ENCODE assay signal across 8 mouse cellular contexts in the genomic region with DNA sequence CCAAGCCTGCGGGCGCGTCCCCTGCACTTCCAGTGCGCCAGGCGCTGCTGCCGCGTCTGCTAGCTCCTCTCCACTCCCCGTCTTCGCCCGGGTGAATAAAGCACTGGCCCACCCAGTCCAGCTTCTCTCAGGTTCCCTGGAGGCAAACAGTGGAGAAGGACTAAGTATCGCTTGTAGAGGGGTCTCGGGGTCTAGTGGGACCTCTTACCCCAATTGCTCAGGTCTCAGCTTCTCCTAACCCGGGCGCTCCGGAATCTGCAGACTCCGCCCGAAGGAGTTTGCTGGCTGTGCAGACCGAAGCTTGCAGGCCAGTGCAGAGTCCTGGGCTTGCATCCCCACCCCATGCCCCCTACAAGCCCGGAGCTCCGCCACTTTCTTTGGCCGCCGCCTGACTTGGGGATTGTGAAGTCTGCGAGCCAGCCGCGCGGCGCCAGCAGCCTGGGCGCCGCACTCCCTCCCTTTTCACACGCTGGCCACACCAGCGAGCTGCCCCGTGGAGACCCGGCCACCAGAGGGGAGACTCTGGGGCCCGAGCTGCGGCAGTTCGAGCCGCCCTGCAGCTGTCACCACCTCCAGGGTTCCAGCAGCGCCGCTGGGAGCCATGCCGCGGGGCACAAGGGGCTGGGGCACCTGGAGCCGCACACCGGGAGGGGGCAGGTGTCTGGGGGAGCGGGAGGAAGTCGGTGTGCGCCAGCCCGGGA. TPM values are rescaled to one million over a fixed set of nuclear protein-coding genes. Genes with fewer than 3 reads are reported as not detected.
A peak's percentile ranks its signal among the peaks of the same experiment; 100 is the strongest.
DNase-seq lines count a peak whose midpoint lies in the region; ATAC-seq lines count a peak whose summit lies in the region.

No protein-coding gene starts in this region.

- peak; percentile 46 for ATAC-seq in heart, embryonic 12.5 days (ENCODE audit: insufficient number of reproducible peaks, low FRiP score)
- ATAC-seq in megakaryocyte-erythroid progenitor cell, adult 5-6 weeks (replicated peaks; ENCODE audit: low FRiP score, low TSS enrichment, poor library complexity, severe bottlenecking), result peak; percentile 31; the same call in 1 of the 2 replicates
- ATAC-seq in stomach, embryonic 16.5 days (ENCODE audit: insufficient read depth, low FRiP score), result peak; percentile 0; the same call in 1 of the 2 replicates

- WGBS in heart, embryonic 12.5 days, result under 1% methylated on average over 46 of the region's 47 CpGs
- under 1% methylated on average over 47 of the region's 47 CpGs for WGBS in stomach, embryonic 16.5 days

- H3K9ac ChIP-seq in heart, embryonic 12.5 days, result peak overlapping the region; percentile 79
- H3K9ac ChIP-seq in stomach, embryonic 16.5 days (ENCODE audit: low read length), result peak overlapping the region; percentile 78

- H3K36me3 ChIP-seq in heart, embryonic 12.5 days, result no peaks in the 10 kb centered on the region
- no peaks in the 10 kb centered on the region for H3K36me3 ChIP-seq in stomach, embryonic 16.5 days (ENCODE audit: control insufficient read depth, insufficient read depth, low read length)

- no peaks in the 10 kb centered on the region for H3K9me3 ChIP-seq in heart, embryonic 12.5 days (replicated peaks)
- H3K9me3 ChIP-seq in stomach, embryonic 16.5 days (replicated peaks; ENCODE audit: control insufficient read depth, low read length), result no peaks in the 10 kb centered on the region

- peaks cover 14% of the 10 kb centered on the region for H3K27me3 ChIP-seq in heart, embryonic 12.5 days (replicated peaks)
- peaks cover 11% of the 10 kb centered on the region for H3K27me3 ChIP-seq in stomach, embryonic 16.5 days (ENCODE audit: control insufficient read depth, insufficient read depth, low read length)

- H3K4me2 ChIP-seq in heart, embryonic 12.5 days, result peak overlapping the region; percentile 98
- peak overlapping the region; percentile 77 for H3K4me2 ChIP-seq in stomach, embryonic 16.5 days (ENCODE audit: low read depth, low read length)

- H3K27ac ChIP-seq in heart, embryonic 12.5 days (ENCODE audit: poor library complexity, severe bottlenecking), result 0 out of 2 replicates have a peak overlapping the region, but pooled peaks have one; percentile 7
- peak overlapping the region; percentile 44; the same call in 1 of the 2 replicates for H3K27ac ChIP-seq in stomach, embryonic 16.5 days (ENCODE audit: low read length)

- peak; percentile 40 to 85 for DNase-seq in adrenal gland, adult (ENCODE audit: inconsistent age in 2 of 2, low spot score in 1 of 2)
- no peak for DNase-seq in adrenal gland, adult 8-10 months
- DNase-seq in urinary bladder, adult 2 months (ENCODE audit: low spot score), result peak; percentile 23
- DNase-seq in urinary bladder, postnatal 14 days (ENCODE audit: low spot score), result no peak
- peak; percentile 27 to 42 for DNase-seq in layer of hippocampus, postnatal 10 days (ENCODE audit: low spot score in 2 of 2)

- H3K4me1 ChIP-seq in heart, embryonic 12.5 days (replicated peaks), result peaks cover 3% of the 10 kb centered on the region; the same call in 1 of the 2 replicates
- peaks cover 11% of the 10 kb centered on the region; the same call in 1 of the 2 replicates for H3K4me1 ChIP-seq in stomach, embryonic 16.5 days (ENCODE audit: control insufficient read depth, insufficient read depth, low read length)

- peak overlapping the region; percentile 73 for H3K4me3 ChIP-seq in heart, embryonic 12.5 days
- H3K4me3 ChIP-seq in stomach, embryonic 16.5 days (replicated peaks; ENCODE audit: low read length), result peak overlapping the region; percentile 75

RNA-seq across cellular contexts. Expression of gene Htr1b, which starts 0.7 kb away (rescaled TPM):
- 10 to 100 TPM in 2 of 4 experiments, 1 to 10 TPM in 2; 7.4 to 14.6 (median 10.7) TPM for total RNA-seq in adrenal gland, adult 8-10 months (2022)
- polyA plus RNA-seq in urinary bladder, adult 2 months (2012; rRNA removed), result 0.97 and 1.3 TPM in 2 replicates
- 1.2 and 1.6 TPM in 2 replicates for polyA plus RNA-seq in heart, embryonic 12.5 days (2016; fragmentation: Nextera tagmentation; extraction: Ambion mirVana)
- total RNA-seq in layer of hippocampus, postnatal 10 days (2021), result 1 to 10 TPM; 7.8 to 8.3 TPM
- 0.12 TPM in 1 of 2 replicates, not detected in the other for total RNA-seq in megakaryocyte-erythroid progenitor cell, adult 5-6 weeks (2014; fragmentation: Nextera tagmentation)
- total RNA-seq in megakaryocyte-erythroid progenitor cell, adult 5-6 weeks (2017), result not detected in 2 replicates
- polyA plus RNA-seq in stomach, embryonic 16.5 days (2015; fragmentation: Nextera tagmentation; extraction: Ambion mirVana), result 1.7 and 1.8 TPM in 2 replicates

Comparison
In these comparisons a context has a peak if more than half of its experiments do, and no peak if none do; other contexts are left out.
1. DNase-seq: peak in adrenal gland, adult (2 of 2), urinary bladder, adult 2 months (single experiment) and layer of hippocampus, postnatal 10 days (2 of 2); none in adrenal gland, adult 8-10 months (single experiment) and urinary bladder, postnatal 14 days (single experiment).
2. RNA of gene Htr1b, which starts 0.7 kb away (total RNA-seq): 7.4 to 14.6 TPM in adrenal gland, adult 8-10 months and 7.8 to 8.3 TPM in layer of hippocampus, postnatal 10 days; 0.12 TPM in megakaryocyte-erythroid progenitor cell, adult 5-6 weeks; every median in the first group is over 4 times any median in the second.
3. Peak in every context shown above with its lines, with median percentiles within 50 percentile points of each other: ATAC-seq.